Mouse (Mus musculus): Measurements from ENCODE around the gene Ms4a8a.

DNA sequence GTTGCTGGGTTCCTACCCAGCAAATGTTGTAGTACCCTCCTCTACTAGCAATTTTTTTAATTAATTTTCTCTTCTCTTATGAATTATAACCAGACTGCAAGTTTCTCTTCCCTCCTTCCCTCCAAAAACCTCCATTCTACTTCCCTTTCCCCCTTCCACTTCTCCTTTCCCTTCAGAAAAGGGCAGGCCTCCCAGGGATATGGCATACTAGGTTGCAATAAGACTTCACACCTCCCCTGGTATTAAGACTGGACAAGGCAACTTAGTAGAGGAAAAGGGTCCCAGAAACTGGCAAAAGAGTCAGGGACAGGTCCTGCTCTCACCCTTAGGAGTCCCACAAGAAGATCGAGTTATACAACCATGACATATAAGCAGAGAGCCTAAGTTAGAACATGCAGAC, 20.0 kb downstream of the Ms4a8a start:
- TF ChIP-seq CTCF (IDR thresholded peaks at IDR 0.05; ENCODE audit: insufficient read depth, low read depth, low read length) (no peak), POLR2A (IDR thresholded peaks at IDR 0.05; ENCODE audit: insufficient read depth, low read depth, low read length) (no peak)
